Mouse (Mus musculus): ENCODE measurements at regions not wholly inside any gene's neighbourhood (a gene's known extent, or its start where the extent isn't known, plus 50 kb on each side); places are given as distances from the start of the nearest gene placed in this dataset.
"Not testable (repeated sequence)": the region's sequence is repeated elsewhere in the genome, so short reads cannot be mapped to it uniquely, and the experiment has no call there.

DNA sequence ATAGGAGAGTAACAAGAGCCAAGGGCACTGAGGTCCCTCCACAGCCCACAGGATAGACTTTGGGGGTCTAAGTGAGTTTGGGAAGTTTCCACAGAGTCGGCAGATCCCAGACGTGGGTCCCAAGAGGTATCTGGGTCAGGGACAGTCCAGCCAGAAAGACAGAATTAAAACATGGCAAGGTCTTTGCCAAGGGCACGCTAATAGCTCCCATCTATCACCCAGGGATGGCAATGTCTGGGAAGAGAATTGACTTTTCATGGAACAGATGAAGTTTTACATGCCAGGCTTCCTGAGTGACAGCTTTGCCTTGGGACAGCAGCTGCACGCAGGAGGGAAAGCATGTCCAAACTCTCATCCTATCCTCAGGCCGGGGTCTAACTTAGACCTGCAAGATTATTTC is 563.5 kb downstream of the Gm10330 start:
- DNase-seq (ENCODE audit: low read depth, low spot score): not testable (repeated sequence)

- DNase-seq (ENCODE audit: low read depth, low spot score): peak; percentile 66
Measured at GRCm38 (mm10) chr12:23189546-23189945, 590.5 kb downstream of the Gm10330 start.

- DNase-seq (ENCODE audit: low read depth, low spot score): not testable (repeated sequence)
Measured at GRCm38 (mm10) chr12:23189110-23189509, 591.0 kb downstream of the Gm10330 start.

Measured in ES-CJ7 (cell line).